8 mouse cellular contexts compared by ENCODE assay signal in genomic region chr11:80623038-80623380, GRCm38 (mm10).
DNase-seq lines count a peak whose midpoint lies in the region; ATAC-seq and TF ChIP-seq lines count a peak whose summit lies in the region.

No protein-coding gene starts in this region.

- TF ChIP-seq POLR2A in cortical plate, adult 2 months (IDR thresholded peaks at IDR 0.05; ENCODE audit: extremely low read depth, insufficient read depth, low read length) = no peak

- peaks cover 7% of the 10 kb centered on the region for H3K4me1 ChIP-seq in cortical plate, adult 2 months (ENCODE audit: control insufficient read depth, insufficient read depth, low read length)
- peaks cover 16% of the 10 kb centered on the region for H3K4me1 ChIP-seq in forebrain, postnatal 0 days (ENCODE audit: insufficient read depth)
- peaks cover 4% of the 10 kb centered on the region; the same call in 1 of the 2 replicates for H3K4me1 ChIP-seq in neural tube, embryonic 12.5 days

- no peaks in the 10 kb centered on the region for H3K27me3 ChIP-seq in forebrain, postnatal 0 days (ENCODE audit: insufficient read depth, low read length)
- peaks cover 4% of the 10 kb centered on the region; the same call in 1 of the 2 replicates for H3K27me3 ChIP-seq in neural tube, embryonic 12.5 days (replicated peaks)

- H3K27ac ChIP-seq in cortical plate, adult 2 months (ENCODE audit: insufficient read depth, low read length) = peak overlapping the region; percentile 56
- H3K27ac ChIP-seq in forebrain, postnatal 0 days (ENCODE audit: low read depth, low read length) = peak overlapping the region; percentile 99
- peak overlapping the region; percentile 44; the same call in 1 of the 2 replicates for H3K27ac ChIP-seq in neural tube, embryonic 12.5 days

- 2% methylated on average over 7 of the region's 7 CpGs for WGBS in forebrain, postnatal 0 days
- 23% methylated on average over 7 of the region's 7 CpGs for WGBS in neural tube, embryonic 12.5 days

- peak overlapping the region; percentile 34; the same call in 1 of the 2 replicates for H3K9ac ChIP-seq in forebrain, postnatal 0 days
- no peak overlapping the region for H3K9ac ChIP-seq in neural tube, embryonic 12.5 days

- no peaks in the 10 kb centered on the region for H3K9me3 ChIP-seq in forebrain, postnatal 0 days (ENCODE audit: low read length)
- no peaks in the 10 kb centered on the region for H3K9me3 ChIP-seq in neural tube, embryonic 12.5 days

- no peaks in the 10 kb centered on the region for H3K36me3 ChIP-seq in forebrain, postnatal 0 days (ENCODE audit: insufficient read depth)
- no peaks in the 10 kb centered on the region for H3K36me3 ChIP-seq in neural tube, embryonic 12.5 days

- H3K4me3 ChIP-seq in cortical plate, adult 2 months (ENCODE audit: insufficient read depth, low read length) = no peak overlapping the region
- peak overlapping the region; percentile 18 for H3K4me3 ChIP-seq in forebrain, postnatal 0 days (ENCODE audit: low read depth, low read length)
- no peak overlapping the region for H3K4me3 ChIP-seq in neural tube, embryonic 12.5 days

- peak; percentile 94 for ATAC-seq in forebrain, postnatal 0 days
- peak; percentile 61; the same call in 1 of the 2 replicates for ATAC-seq in neural tube, embryonic 12.5 days (ENCODE audit: low FRiP score, low read depth)
- ATAC-seq in inflammation-experienced regulatory T-cells, adult 6 months = no peak

- DNase-seq in forebrain, postnatal 0 days = peak; percentile 93
- peak; percentile 49 to 51 for DNase-seq in layer of hippocampus, postnatal 25 days (ENCODE audit: extremely low spot score in 1 of 2, low spot score in 1 of 2)
- no peak for DNase-seq in urinary bladder, postnatal 14 days (ENCODE audit: low spot score)
- no peak for DNase-seq in adrenal gland, postnatal 14 days
- DNase-seq in yolk sac, embryonic 10.5 days (ENCODE audit: low spot score) = no peak

- peak overlapping the region; percentile 41 for H3K4me2 ChIP-seq in forebrain, postnatal 0 days (ENCODE audit: low read depth)
- H3K4me2 ChIP-seq in neural tube, embryonic 12.5 days (replicated peaks) = peak overlapping the region; percentile 44

- no peak for TF ChIP-seq CTCF in cortical plate, adult 2 months (IDR thresholded peaks at IDR 0.05; ENCODE audit: extremely low read depth, insufficient read depth, low read length)
- TF ChIP-seq CTCF in forebrain, postnatal 0 days (IDR thresholded peaks at IDR 0.05; ENCODE audit: low read depth) = no peak

Comparison
In these comparisons a context has a peak if more than half of its experiments do, and no peak if none do; other contexts are left out.
1. H3K27ac ChIP-seq: peak in every context shown above with its lines; median percentile 99 in forebrain, postnatal 0 days; 56 in cortical plate, adult 2 months; 44 in neural tube, embryonic 12.5 days.
2. DNase-seq: peak in forebrain, postnatal 0 days (single experiment) and layer of hippocampus, postnatal 25 days (2 of 2); none in urinary bladder, postnatal 14 days (single experiment), adrenal gland, postnatal 14 days (single experiment) and yolk sac, embryonic 10.5 days (single experiment).